Mouse (Mus musculus) central nervous system, embryonic 11.5 days (tissue): ENCODE results near the gene Txn1. TPM values are rescaled to one million over a fixed set of nuclear protein-coding genes. Genes with fewer than 3 reads are reported as not detected.

ENCODE experiments used
- polyA plus RNA-seq: library from polyadenylated mRNA; depleted of rRNA; stranded (reverse); fragments of >200 nt; gene quantifications from 2 replicates; pipeline ENCODE4 v1.2.3, GENCODE M21; 2012; rRNA removed

The Txn1 gene
- 319 and 398 TPM in 2 replicates for polyA plus RNA-seq

DNA sequence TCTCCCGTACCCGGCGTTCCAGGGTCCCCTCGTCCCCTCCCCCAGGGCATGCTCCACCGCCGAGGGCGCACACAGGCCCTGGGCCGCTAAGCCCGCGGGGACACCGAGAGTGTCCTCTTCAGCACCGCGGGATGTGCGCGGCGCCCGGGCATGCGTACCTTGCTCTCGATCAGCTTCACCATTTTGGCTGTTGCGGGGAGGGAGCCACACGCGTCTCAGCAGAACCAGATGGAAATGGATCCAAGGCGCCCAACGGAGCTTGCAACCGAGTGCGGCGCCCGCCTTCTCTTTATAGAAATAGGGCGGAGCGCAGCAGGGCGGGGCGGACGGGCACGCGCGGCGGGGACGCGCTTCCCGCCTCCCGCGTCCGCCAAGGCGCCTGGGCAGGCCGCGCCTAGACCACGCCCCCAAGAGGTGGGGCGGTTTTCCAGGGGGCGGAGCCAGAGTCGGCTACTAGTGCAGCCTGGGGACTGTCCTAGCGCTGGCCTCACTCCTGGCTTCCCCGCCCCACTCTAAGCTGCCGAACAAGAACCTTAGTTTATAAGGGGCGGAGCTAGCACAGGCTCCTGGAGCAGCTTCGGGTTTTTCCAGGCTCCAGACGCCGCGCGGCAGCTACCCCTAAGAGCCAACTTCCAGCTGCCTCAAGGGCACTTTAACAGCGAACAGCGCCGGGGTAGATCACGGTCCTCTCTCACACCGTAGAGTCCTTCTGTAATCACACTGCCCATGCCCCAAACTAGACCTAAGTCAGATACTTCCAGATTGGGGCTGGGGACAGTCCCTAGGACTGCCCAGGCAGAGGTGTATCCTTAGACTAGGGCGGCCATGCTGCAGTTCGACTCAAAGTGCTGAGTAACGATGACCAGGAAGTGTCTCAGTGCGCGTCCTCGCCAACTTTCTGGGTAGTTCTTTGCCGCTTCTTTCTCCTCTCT, at the start of gene Txn1:
Gene Txn1 (minus strand): TSS at position 383 of the 932 bp plus-strand sequence.

GRCm38 (mm10) chr4:57916201-57916661, 40.0 kb downstream of the Txn1 start, which contains the start of gene D630039A03Rik:
TSS of gene D630039A03Rik (minus strand) at chr4:57916297.

Other genes starting within 250 kb of the Txn1 start
- 17.3 and 23.8 TPM in 2 replicates for gene Akap2, start 238.8 kb downstream of the Txn1 start, polyA plus RNA-seq
- 0.12 and 0.43 TPM in 2 replicates for gene D630039A03Rik, start 40.1 kb downstream of the Txn1 start, polyA plus RNA-seq
- not detected in 2 replicates for gene Txndc8, start 52.7 kb upstream of the Txn1 start, polyA plus RNA-seq